ENCODE assay signal across 16 mouse cellular contexts in the genomic region with DNA sequence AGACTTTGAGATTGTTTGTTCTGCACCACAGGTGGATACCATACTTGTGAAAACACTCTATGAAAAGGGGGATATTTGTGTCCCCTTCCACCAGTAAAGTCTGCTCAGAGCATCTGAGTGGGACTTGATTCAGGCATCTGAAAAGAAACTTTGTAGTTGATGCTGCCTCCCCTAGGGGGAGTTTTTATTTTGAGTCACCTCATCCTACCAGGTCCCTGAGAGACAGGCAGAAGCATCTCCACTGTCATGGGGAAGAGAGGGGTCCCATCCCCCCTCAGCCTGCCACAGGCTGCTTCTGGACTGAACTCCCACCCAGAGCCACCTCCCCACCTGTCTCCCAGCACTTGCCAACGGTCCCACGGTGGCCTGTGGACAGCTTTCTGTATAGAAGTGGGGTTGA. TPM values are rescaled to one million over a fixed set of nuclear protein-coding genes. Genes with fewer than 3 reads are reported as not detected.
A peak's percentile ranks its signal among the peaks of the same experiment; 100 is the strongest.
DNase-seq lines count a peak whose midpoint lies in the region; ATAC-seq and TF ChIP-seq lines count a peak whose summit lies in the region.
"Had no signal": no experiment of that assay in that cellular context is flagged by ENCODE, and none has a peak within 500 bp of the region (broad histone marks: within the 10 kb centered on the region; RNA-seq: fewer than 3 reads in every experiment).

No protein-coding gene starts in this region.

- peak; percentile 66 for TF ChIP-seq CTCF in layer of hippocampus, adult 2 months (conservative IDR thresholded peaks at IDR 0.05)

- DNase-seq in CD4-positive, CD25-positive, alpha-beta regulatory T cell, adult 2 months (ENCODE audit: low read depth, low spot score) = peak; percentile 48
- DNase-seq in layer of hippocampus, adult 2 months (ENCODE audit: low spot score in 2 of 2) = no peak
- DNase-seq in layer of hippocampus, adult 9-10 months (ENCODE audit: low spot score) = no peak
- DNase-seq in 3T3-L1 (ENCODE audit: low read depth, low spot score) = peak; percentile 31
- peak; percentile 59 for DNase-seq in brain, adult 2 months (ENCODE audit: low read depth, low spot score)
- DNase-seq in cerebellum, adult 9-10 months = no peak
- DNase-seq in c-Kit-positive CD71-positive TER-119-positive erythroid progenitor cells, embryonic 14.5 days (ENCODE audit: low spot score) = no peak
- DNase-seq: adrenal gland, adult 2 months; embryo, embryonic 11 days; kidney, adult 8-10 months; lung, adult 18-20 months had no signal

- H3K4me3 ChIP-seq in layer of hippocampus, adult 2 months = no peak overlapping the region
- H3K4me3 ChIP-seq: heart, embryonic 12.5 days; hindbrain, embryonic 10.5 days; myocyte; stomach, embryonic 15.5 days had no signal

- no peak for ATAC-seq in CD4-positive, CD25-positive, alpha-beta regulatory T cell, adult 4 months

- H3K27ac ChIP-seq in layer of hippocampus, adult 2 months = peak overlapping the region; percentile 83; the same call in 1 of the 2 replicates
- H3K27ac ChIP-seq: hindbrain, embryonic 10.5 days; stomach, embryonic 15.5 days had no signal

RNA-seq across cellular contexts. Expression of a gene that starts 52.8 kb away (rescaled TPM):
- 10 to 100 TPM in 1 of 2 experiments, 1 to 10 TPM in 1; 4.2 to 19.3 TPM for polyA plus RNA-seq in CD4-positive, CD25-positive, alpha-beta regulatory T cell, adult 4 months (2017; shearing (Covaris generic))
- total RNA-seq in layer of hippocampus, adult 2 months (2021) = 1,000 to 10,000 TPM; 1,149 to 1,215 TPM

RNA-seq across cellular contexts. Expression of a gene that starts 57.9 kb away (rescaled TPM):
- polyA plus RNA-seq in CD4-positive, CD25-positive, alpha-beta regulatory T cell, adult 4 months (2017; shearing (Covaris generic)) = 10 to 100 TPM; 28.1 to 31.5 TPM
- 10 to 100 TPM; 63.4 to 71.4 TPM for total RNA-seq in layer of hippocampus, adult 2 months (2021)

Comparison
In these comparisons a context has a peak if more than half of its experiments do, and no peak if none do; other contexts are left out.
1. DNase-seq: peak in CD4-positive, CD25-positive, alpha-beta regulatory T cell, adult 2 months (single experiment), 3T3-L1 (single experiment) and brain, adult 2 months (single experiment); none in layer of hippocampus, adult 2 months (0 of 2), layer of hippocampus, adult 9-10 months (single experiment), cerebellum, adult 9-10 months (single experiment) and c-Kit-positive CD71-positive TER-119-positive erythroid progenitor cells, embryonic 14.5 days (single experiment).